Mouse (Mus musculus) 416B (cell line): ENCODE measurements at regions not wholly inside any gene's neighbourhood (a gene's known extent, or its start where the extent isn't known, plus 50 kb on each side); places are given as distances from the start of the nearest gene placed in this dataset.

Experiments used
- DNase-seq: peaks from one replicate; pipeline ENCODE4 v3.0.0; 2011; ENCODE audit warnings: low read depth

DNA sequence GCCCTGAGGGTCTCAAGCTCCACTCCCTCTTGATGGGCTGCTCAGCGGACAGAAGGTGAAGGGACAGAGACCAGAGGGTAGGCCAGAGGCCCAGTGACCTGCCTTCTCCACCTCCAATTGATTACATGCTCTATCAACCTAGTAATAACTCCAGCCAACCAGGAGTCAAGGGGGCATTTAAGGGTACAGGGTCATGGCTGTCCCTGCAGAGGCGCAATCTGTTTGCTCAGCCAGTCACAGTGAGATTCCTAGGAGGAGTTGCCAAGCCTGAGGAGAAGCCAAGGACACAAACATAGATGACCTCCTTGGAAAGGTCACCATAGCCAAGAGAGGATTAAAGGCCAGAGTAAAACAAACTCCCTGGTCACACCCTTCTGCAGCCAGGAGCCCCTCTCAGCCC, 181.3 kb upstream of the Cdh4 start:
- no peak for DNase-seq

DNA sequence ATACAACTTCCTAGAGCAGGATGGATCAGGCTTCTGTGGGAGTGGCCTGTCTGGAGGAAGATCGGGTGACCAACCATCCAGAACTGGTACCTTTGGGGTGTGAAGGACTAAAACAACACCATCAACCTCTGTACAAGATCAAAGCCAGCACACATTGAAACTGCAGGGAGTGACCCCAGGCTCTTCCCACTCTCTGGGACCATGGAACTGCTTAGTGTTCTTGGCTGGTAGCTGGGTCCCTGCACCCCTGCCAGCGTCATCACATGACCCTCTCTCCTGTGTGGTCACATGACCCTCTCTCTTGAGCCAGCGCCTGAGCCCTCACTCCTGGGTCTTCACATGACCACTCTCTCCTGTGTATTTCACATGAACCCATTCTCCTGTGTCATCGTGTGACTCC, 178.3 kb upstream of the Cdh4 start:
- no peak for DNase-seq

DNA sequence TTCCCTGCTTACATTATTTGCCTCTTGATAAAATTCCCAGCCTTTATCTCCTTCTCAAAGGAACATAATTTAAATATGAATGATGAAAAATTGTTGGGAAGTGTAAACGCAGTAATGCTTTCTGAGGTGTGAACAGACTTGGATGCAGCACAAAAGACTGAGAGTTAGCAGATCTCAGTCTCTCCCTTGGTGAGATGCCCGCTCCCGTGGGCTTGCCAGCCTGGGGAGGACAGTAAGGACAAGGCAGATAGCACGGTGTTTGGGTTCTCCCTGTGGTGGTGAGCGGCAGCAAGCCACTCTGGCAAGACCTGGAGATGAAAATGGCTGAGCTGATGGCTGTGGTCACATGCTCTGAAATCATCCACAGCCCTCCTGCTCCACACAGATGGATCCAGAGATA, 176.8 kb upstream of the Cdh4 start:
- no peak for DNase-seq

DNA sequence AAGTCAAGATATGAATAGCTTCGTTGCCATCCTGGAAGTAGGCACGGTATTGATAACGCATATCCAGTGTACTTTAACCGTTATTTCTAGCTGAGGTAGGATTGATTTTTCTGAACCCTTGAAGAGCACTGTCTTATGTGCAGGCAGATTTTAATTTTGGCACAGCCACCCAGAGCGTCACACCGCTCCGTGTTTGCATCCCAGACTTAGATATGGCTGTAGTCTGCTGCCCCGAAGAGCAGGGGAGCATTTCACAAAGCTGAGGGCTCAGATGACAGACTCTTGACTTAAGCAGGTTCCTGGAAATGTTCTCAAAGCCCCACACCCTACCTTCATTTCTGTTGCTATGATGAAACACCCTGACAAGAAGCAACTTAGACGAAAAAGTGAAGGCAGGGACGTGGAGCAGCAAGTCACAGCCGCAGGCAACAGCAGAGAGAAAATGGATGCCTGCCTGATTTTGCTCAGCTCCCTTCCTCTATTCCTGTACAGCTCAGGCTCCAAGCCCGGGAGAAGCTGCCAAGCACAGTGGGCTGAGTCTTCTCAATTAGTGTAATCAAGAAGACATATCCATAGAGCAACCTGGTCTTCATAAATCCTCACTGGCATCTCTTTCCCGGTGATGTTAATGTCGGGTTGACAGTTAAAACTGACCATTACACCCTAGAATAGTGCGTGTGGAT, 164.9 kb upstream of the Cdh4 start:
- DNase-seq = no peak

DNA sequence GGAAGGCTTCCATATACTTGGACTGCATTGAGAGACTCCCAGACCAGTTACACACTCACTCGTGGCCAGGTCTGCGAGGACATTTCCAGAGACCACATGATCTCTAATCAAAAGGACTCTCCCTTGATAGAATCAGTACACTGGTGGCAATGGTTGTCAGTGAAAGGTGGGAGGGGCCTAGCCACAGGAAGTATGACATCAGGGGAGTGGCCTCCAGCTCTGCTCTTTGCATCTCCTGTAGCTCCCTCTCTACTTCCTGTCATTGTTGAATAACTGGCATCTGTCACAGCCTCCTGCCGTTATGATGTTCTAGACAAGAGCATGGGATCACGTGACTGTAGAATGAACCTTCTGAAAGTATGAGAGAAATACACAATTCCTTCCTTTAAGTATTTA, 164.3 kb upstream of the Cdh4 start:
- no peak for DNase-seq

DNA sequence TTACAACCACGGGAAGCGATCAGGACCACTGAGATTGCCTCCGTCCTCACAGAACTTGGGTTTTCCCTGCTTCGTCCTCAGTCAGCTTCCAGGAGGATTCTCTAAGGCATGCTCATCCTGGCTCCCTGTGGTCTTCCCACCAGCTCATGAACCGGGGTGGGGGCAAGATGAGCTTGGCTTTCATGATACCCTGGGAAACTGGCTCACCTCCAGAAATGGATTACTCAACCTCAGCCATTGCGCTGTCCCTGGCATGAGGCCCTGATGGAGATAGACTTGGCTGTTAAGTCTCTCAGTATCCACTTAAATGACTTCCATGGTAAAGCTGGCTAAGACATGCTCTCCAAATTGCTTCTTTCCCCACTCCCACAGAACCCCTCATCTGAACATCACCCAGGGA, 160.0 kb upstream of the Cdh4 start:
- DNase-seq = no peak

DNA sequence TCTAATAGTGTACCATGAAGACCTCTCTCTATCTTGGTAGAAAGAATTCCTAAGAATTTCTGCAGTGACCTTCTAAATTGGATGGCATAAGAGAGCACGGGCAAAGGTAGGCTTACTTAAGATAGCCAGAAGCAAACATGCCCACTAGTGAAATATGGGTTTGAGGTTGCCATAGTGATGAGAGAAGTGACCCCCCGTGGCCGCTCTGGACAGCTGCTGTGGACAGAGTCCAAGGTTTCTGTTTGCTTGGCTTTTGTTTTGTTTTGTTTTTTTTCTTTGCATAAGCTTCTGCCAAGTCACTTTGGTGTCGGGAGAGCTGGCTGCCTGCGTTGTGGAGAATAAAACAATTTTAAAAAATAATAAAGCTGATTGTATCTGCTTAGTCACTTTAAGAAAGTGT, 151.8 kb upstream of the Cdh4 start:
- no peak for DNase-seq

DNA sequence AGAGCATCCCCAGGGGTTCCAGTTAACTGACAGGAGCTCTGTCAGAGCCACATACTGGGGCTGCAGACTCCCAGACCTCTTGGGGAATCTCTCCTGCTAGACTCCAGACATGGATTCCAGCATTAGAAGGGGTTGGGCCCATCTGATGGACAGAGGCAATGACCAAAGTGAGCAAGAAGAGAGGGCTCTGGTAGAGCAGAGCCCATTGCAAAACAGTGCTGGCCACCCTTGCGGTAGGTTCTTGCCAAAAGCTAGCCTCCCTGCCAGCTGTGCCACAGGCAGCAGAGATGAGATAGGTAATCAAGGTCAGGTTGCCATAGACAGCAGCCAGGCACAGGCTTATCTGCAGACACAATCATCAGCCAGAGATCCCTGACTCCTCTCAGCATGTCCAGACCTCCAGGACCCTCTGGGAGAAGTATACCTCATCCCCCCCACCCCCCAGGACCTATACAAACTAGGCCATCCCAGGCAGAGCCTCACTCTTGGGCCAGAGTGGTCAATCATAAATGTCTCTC, 151.1 kb upstream of the Cdh4 start:
- no peak for DNase-seq

DNA sequence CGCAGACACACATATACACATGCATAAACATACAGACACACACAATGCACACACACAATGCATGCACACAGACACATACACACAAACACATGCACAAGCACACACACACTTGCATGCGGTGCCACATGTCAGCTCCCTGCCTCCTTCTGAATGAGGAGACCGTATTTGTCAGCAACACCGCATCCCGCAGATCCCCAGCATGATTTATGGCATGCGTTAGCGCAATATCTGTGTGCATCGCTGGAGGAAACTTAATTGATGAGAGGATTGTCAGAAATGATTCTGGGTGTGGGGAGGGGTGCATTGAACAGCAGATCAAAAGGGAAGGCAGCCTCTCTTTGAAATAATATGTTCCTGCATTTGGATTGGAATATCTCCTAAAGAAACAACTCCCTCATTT, 150.3 kb upstream of the Cdh4 start:
- DNase-seq = no peak

DNA sequence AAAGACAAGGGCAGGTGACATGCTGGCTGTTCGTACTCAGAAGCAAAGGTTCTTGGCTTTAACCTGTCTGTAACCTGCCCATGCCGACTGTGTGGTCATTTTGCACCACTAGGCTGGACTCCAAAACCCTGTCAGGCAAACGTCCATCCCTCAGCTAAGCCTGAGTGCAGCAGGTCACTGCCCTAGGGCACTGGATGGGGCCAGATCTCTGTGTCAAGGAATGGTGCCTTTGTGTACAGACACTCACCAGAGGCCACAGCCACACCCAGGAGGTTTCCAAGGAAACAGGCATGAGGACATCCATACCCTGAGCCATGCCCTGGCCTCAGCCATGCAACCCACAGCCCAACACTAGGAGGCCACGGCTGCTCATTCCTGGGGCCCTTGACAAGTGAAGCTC, 149.7 kb upstream of the Cdh4 start:
- DNase-seq = no peak

DNA sequence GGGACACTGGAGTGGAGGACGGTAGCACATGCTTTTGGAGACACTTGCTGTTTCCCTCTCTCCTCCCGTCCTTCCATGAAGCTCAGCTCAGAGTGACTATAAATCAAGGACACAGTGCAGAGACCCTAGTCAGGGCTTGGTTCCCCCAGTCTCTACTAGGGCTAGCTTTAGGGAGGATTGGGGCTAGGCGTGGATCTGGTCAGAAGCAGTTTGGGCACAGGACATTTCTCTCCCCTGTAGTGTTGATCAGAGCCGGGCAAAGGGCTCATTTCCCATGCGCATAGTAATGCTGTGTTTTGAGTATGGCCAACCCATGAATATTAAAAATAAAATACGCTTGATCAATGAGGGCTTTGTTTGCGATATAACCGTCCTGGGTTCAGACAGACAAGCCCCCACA, 149.1 kb upstream of the Cdh4 start:
- DNase-seq = no peak

DNA sequence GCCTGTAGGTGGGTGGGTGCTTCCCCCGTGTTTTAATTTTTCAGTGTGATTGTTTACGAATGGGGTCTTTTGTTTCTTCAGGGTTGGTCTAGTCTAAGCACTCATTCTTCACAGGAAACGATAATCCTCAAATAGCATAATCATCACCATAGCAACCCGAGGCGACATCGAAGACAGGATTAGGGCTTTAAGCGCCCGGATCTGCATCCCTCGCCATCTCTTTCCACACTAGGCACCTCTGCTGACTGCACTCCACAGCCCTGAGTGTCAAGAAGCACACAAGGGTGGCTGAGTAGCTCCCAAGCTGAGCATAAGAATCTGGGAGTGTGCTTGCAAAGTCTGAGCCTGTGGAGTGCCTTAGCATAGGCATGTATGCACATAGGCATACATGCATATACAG, 145.2 kb upstream of the Cdh4 start:
- DNase-seq = no peak

DNA sequence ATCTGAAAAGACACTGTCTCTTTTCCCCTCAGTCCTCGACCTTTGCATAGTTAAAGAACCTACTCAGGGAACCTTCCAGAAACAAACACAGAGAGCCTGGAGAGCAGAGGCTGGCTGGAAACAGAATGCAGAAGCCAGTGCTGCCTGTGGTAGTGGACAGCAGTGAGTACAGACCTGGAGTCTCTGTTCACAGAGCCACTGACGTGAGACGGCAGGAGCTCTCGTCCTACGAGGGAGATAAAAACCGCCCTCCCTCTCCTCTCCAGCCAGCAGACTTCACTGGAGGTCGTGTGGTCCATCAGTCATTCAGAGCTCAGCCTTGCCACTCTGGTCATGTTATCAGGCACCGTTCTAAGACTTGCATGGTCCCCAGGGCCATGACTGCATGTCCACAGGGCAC, 138.5 kb upstream of the Cdh4 start:
- DNase-seq = no peak

DNA sequence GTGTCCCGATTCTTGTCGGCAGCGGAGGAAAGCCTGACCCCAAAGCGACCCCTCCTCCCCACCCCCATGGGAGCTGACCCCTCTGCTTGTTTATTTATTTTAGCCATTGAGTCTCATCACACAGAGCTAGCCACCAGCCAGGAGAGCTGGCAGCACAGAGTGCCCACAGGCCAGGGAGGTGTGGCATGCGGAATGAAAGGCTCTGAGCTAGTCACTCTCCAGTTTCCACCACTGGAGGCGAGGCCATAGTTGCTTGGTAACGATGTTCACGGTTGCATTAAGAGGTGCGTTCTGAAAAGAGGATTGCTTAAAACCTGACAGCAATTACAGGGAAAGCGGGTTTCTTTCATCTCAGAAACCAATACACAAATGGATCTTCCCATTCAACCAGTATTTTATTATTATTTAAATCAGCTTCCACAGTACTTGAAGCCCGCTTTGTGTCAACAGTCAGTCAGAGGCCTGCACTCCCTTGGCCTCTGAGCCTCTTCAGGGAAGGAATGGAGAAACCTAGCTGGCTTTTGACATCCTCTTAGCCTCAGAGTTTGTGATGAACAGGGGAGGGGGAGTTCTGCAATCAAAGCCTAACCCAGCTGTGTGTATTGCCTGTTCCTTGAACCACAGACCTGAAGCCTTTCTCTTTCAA, 134.8 kb upstream of the Cdh4 start:
- DNase-seq = no peak

DNA sequence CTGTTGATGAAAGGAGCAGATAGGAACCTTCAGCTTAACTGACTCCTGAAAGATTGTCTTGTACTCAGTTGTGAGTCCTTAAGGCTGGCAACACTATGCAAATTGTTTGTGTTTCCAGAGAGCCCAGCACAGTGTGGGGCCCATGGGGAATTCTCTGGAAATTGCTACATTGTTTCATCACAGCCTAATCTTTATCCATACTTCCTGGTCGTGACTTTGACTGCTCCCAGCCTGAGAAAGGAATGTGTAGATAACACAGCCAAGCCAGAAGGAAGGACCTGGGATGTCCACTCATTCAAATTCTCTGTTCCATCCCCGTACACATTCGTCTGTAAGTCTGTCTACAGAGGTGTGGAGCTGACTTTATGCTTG, 134.3 kb upstream of the Cdh4 start:
- DNase-seq = no peak

DNA sequence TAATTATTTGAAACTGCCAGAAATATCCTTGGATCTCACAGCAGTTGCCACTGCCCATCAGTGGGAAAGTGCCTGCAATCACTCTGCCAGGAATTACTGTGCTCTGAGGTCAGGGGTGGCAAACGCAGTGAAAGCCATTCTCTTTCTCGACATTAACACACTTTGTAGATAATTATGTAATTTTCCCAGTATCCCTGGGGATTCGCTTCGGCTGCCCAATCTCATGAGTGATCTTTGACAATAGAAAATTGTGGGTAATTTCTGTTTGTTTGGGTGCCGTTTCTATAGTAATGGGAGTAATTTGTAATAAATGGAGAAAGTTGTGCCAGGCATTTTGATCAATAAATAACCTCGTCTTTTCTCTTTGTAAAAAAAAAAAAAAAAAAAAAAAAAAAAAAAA, 124.2 kb upstream of the Cdh4 start:
- no peak for DNase-seq

DNA sequence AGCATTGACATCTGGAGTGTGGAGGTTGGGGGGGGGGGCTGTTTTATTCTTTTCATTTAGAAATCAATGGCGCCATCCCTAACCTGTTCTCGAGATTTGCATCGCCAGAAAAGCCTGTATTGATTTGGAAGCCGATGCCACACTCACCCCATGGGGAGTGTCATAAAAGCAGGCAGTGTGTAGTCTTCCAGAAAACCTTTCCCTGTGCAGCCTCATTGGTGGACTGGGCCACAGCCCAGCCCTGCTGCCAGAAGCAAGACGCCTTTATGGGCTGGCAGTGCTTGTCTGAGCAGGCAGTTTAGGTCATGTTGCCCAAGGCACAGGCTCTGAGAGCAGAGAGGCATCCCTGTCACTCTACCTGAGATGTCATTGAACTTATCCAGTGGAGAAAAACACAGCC, 117.0 kb upstream of the Cdh4 start:
- DNase-seq = no peak

DNA sequence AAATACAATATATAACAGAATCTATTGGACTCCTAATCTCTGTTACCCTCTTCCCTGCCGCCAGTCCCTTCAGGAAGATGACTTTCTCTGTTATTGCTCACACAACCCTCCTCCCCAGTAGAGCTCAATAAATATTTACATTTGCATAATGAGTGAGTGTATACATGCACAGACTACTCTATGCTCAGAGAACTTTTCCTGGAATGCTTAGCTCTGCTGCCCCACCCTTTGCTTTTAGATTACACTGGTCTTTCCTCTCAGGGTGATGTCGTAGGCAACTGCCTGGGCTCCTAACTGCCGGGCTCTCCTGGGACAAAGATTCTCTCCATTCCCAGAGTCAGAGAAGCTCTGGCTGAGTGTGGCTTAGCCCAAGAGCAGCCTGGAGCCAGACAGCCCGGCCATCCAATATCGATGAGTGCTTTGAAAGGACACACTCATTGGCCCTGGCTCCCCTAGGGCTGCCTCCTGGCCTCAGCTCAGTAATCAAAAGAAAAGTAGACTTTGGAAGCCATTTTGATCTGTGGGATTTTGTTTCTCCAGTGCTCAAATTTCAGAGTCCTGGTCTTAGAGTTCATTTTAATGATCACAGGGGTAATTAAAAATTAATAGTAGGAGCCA, 109.2 kb upstream of the Cdh4 start:
- DNase-seq = no peak

DNA sequence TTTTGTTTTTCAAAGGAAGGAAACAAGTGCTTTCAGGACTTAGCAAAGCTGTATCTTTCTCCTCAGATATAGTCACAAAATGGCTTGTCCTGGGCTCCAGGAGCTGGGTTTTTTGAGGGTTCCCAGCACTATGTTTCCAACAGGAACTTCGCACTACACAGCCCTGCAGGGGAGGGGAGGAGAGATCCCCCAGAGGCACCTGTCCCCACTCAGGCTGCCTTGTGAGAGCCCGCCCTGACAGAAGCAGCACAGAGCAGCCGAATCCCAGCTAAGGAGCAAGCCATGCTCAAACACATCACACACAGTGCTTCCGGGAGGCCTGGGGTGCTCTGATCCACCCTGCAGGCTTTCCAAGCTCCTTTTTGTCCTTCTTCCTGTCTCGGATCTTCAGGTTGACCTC, 108.6 kb upstream of the Cdh4 start:
- DNase-seq = no peak

DNA sequence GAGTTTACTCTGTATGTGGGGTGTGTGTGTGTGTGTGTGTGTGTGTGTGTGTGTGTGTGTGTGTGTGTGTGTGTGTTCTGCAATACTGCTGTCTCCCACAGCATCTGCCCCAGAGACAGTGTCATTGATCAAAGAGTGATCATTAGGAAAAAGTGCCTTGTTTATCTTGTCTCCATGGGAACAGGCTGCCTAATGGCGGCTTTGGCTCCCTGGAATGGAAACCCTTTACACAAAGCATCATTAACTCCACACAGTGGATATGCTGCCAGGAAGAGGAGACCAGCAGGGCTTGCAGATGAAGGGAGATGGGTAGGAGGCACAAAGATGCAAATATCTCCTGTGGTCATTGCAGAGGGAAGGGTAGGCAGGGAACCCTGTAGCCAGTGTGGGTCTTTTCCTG, 106.0 kb upstream of the Cdh4 start:
- DNase-seq = no peak

DNA sequence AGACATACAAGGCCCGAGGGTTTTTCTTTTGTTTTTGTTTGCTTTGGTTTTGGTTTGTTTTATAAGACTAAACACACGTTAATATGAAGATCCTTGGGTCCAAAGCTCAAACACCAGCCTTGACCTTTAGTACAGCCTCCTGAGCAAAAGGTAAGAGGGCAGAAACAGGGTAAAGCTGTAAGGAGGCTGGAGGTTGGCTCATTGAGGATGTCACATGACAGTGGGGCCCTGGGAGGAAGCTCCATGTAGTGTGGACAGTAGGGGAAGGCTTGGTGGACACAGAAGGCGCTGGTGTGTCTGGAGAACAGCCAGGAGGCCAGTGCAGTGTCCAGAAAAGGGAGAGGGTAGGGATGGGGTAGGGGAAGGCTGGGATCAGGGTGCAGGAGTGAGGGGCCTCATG, 89.6 kb upstream of the Cdh4 start:
- no peak for DNase-seq

DNA sequence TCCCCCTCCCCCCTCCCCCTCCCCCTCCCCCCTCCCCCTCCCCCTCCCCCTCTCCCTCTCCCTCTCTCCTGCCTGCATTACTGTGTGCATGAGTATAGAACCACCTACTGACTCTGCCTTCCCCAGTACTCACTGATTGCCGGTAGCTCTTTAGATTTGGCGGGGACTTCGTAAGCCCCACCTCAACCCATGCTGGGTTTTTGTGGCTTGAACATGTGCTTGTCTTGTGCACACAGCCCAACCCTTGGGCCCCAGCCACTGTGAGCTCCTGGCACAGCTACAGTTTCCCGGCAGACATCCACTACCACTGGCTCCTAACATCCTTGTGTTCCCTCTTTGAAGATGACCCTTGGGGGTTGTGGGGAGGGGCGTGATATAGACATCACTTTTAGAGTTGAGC, 87.4 kb upstream of the Cdh4 start:
- DNase-seq = no peak

DNA sequence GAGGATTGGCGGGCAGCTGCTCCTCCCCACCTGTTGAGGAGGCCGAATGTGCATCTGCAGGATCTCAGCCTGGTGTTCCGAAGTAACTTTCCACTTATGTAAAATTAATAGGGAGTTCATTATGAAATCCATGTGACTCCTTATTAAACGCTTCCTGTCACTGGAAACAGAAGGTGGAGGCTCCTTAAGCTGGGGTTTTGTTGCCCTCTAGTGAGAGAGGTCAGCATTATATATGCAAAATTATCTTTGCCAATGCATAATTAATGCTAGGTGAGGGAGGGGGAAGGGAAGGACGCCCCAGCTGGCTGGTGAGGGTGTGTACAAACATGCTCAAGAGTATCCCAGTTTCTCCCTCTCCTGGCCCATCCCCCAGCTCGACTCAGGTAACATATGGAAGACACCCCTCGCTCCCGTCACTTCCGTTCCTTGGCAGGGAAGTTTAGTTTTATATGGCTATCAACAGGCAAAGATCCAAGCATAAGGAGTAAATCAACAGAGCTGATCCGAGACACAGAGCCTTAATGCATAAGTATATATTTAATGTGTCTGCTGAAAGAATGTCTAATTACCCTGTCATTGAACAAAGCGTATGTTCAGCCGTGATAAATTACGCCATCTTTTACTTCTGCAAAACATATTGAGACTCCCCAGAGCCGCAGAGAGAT, 71.2 kb upstream of the Cdh4 start:
- DNase-seq = no peak
